Mouse (Mus musculus): ENCODE measurements at regions not wholly inside any gene's neighbourhood (a gene's known extent, or its start where the extent isn't known, plus 50 kb on each side); places are given as distances from the start of the nearest gene placed in this dataset.

DNA sequence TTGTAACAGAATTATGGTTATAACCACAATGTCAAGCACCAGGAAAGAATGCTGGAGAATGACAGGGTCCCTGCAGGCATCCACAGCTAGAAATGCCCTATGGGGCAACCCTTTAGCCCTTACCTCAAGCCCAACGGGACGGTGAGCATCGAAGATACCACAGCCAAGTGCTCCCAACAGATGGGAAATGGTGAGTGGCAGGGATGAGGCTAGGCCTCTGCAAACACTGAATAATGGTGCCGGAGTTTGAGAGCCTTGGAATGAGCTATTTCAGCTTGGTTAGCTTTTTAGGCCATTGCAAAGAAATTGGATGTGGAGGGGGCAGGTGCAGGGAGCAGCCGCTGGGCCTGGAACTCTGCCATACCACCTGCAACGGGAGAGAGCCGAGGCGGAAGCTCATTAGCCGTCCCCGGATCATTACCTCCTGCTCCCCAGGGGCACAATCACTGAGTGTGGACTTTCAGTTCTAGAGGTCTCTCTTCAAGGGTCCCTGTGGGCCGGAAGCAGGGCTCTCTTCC lies 117.9 kb downstream of the Usp31 start:
- TF ChIP-seq POLR2A (IDR thresholded peaks at IDR 0.05; ENCODE audit: extremely low read depth, insufficient read depth, low read length) (no peak), CTCF (IDR thresholded peaks at IDR 0.05; ENCODE audit: extremely low read depth, insufficient read depth, low read length) (no peak)
- no peaks in the 10 kb centered on the region for H3K4me1 ChIP-seq (ENCODE audit: control insufficient read depth, insufficient read depth, low read length)
- H3K27ac ChIP-seq (ENCODE audit: insufficient read depth, low read length): no peak overlapping the region
- H3K4me3 ChIP-seq (ENCODE audit: insufficient read depth, low read length): no peak overlapping the region

- H3K4me3 ChIP-seq (ENCODE audit: insufficient read depth, low read length): no peak overlapping the region
- H3K4me1 ChIP-seq (ENCODE audit: control insufficient read depth, insufficient read depth, low read length): no peaks in the 10 kb centered on the region
- TF ChIP-seq CTCF (IDR thresholded peaks at IDR 0.05; ENCODE audit: extremely low read depth, insufficient read depth, low read length): no peak
- no peak for TF ChIP-seq POLR2A (IDR thresholded peaks at IDR 0.05; ENCODE audit: extremely low read depth, insufficient read depth, low read length)
Observed at GRCm38 (mm10) chr7:121587713-121588112, 119.3 kb downstream of the Usp31 start.

GRCm38 (mm10) chr7:121585721-121586120 lies 121.3 kb downstream of the Usp31 start:
- no peak overlapping the region for H3K27ac ChIP-seq (ENCODE audit: insufficient read depth, low read length)
- TF ChIP-seq POLR2A (IDR thresholded peaks at IDR 0.05; ENCODE audit: extremely low read depth, insufficient read depth, low read length) (no peak), CTCF (IDR thresholded peaks at IDR 0.05; ENCODE audit: extremely low read depth, insufficient read depth, low read length) (no peak)
- no peaks in the 10 kb centered on the region for H3K4me1 ChIP-seq (ENCODE audit: control insufficient read depth, insufficient read depth, low read length)
- H3K4me3 ChIP-seq (ENCODE audit: insufficient read depth, low read length): no peak overlapping the region

More at GRCm38 (mm10) chr7:121587713-121588112, 119.3 kb downstream of the Usp31 start:
- H3K27ac ChIP-seq (ENCODE audit: insufficient read depth, low read length): no peak overlapping the region

- no peak for TF ChIP-seq POLR2A (IDR thresholded peaks at IDR 0.05; ENCODE audit: extremely low read depth, insufficient read depth, low read length)
- TF ChIP-seq CTCF (IDR thresholded peaks at IDR 0.05; ENCODE audit: extremely low read depth, insufficient read depth, low read length): no peak
- Histone ChIP-seq H3K4me3 (ENCODE audit: insufficient read depth, low read length) (no peak overlapping the region), H3K27ac (ENCODE audit: insufficient read depth, low read length) (no peak overlapping the region), H3K4me1 (ENCODE audit: control insufficient read depth, insufficient read depth, low read length) (no peaks in the 10 kb centered on the region)
Observed at GRCm38 (mm10) chr7:121579497-121579896, 127.6 kb downstream of the Usp31 start.

GRCm38 (mm10) chr7:121572681-121573335 lies 134.2 kb downstream of the Usp31 start:
- no peak for TF ChIP-seq CTCF (IDR thresholded peaks at IDR 0.05; ENCODE audit: extremely low read depth, insufficient read depth, low read length)
- TF ChIP-seq POLR2A (IDR thresholded peaks at IDR 0.05; ENCODE audit: extremely low read depth, insufficient read depth, low read length): no peak
- Histone ChIP-seq H3K27ac (ENCODE audit: insufficient read depth, low read length) (no peak overlapping the region), H3K4me3 (ENCODE audit: insufficient read depth, low read length) (no peak overlapping the region), H3K4me1 (ENCODE audit: control insufficient read depth, insufficient read depth, low read length) (no peaks in the 10 kb centered on the region)

DNA sequence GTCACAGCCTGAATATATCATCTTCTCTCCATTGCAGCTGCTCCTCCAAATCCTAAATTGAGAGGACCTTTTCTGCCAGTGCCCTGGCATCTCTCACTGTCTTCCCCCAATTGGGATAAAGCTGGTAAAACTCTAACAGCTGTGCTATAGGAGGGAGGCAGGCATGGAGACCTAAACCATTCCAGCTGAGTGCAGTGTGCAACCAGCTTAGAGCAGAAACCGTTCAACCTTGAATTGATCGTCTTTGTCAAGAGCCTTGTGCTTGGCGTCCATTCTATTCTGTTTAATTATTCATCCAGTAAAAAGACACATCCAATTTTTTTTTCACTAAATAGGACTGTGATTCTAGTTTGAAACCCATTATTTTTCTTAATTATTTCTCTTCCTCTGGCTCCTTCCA lies 135.3 kb downstream of the Usp31 start:
- Histone ChIP-seq H3K27ac (ENCODE audit: insufficient read depth, low read length) (no peak overlapping the region), H3K4me3 (ENCODE audit: insufficient read depth, low read length) (no peak overlapping the region), H3K4me1 (ENCODE audit: control insufficient read depth, insufficient read depth, low read length) (no peaks in the 10 kb centered on the region)
- TF ChIP-seq POLR2A (IDR thresholded peaks at IDR 0.05; ENCODE audit: extremely low read depth, insufficient read depth, low read length): no peak
- TF ChIP-seq CTCF (IDR thresholded peaks at IDR 0.05; ENCODE audit: extremely low read depth, insufficient read depth, low read length): no peak

- no peak for TF ChIP-seq CTCF (IDR thresholded peaks at IDR 0.05; ENCODE audit: extremely low read depth, insufficient read depth, low read length)
- Histone ChIP-seq H3K4me3 (ENCODE audit: insufficient read depth, low read length) (no peak overlapping the region), H3K4me1 (ENCODE audit: control insufficient read depth, insufficient read depth, low read length) (no peaks in the 10 kb centered on the region), H3K27ac (ENCODE audit: insufficient read depth, low read length) (no peak overlapping the region)
Observed at GRCm38 (mm10) chr7:121571292-121571691, 135.8 kb downstream of the Usp31 start.

DNA sequence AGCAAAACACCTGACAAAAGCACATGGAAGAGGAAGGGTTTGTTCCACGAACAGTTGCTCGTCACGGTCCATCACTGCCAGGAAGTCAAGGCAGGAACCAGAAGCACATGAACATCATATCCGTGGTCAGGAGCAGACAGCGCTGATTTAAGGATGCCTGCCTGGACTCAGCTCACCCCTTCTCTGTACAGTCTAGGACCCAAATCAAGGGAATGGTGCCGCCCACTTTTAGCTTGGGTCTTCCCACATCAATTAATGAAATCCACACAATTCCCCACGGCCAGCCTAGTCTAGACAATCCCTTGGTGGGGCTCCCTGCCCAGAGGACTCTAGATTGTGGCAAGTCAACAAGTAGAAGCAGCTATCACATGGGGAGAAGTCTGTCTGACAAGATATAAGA lies 137.8 kb downstream of the Usp31 start:
- Histone ChIP-seq H3K4me3 (ENCODE audit: insufficient read depth, low read length) (no peak overlapping the region), H3K4me1 (ENCODE audit: control insufficient read depth, insufficient read depth, low read length) (no peaks in the 10 kb centered on the region), H3K27ac (ENCODE audit: insufficient read depth, low read length) (no peak overlapping the region)
- TF ChIP-seq CTCF (IDR thresholded peaks at IDR 0.05; ENCODE audit: extremely low read depth, insufficient read depth, low read length) (no peak), POLR2A (IDR thresholded peaks at IDR 0.05; ENCODE audit: extremely low read depth, insufficient read depth, low read length) (no peak)

DNA sequence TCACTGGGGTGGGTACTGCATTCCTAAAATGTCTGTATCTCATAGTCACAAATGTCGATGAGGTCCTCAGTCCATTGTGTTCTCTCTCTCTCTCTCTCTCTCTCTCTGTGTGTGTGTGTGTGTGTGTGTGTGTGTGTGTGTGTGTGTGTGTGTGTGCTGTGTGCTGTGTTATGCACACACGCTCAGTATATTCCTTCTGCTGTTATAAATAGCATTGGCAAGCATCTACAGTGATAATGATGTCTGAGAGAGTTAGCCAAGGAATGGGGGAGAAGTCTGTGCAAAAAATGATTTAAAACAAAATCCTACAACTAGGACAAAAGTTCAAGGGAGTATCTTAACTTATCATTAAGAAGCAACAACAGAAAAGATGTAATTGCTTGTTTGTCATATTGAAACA lies 139.0 kb downstream of the Usp31 start:
- no peaks in the 10 kb centered on the region for H3K4me1 ChIP-seq (ENCODE audit: control insufficient read depth, insufficient read depth, low read length)
- no peak overlapping the region for H3K27ac ChIP-seq (ENCODE audit: insufficient read depth, low read length)
- H3K4me3 ChIP-seq (ENCODE audit: insufficient read depth, low read length): no peak overlapping the region
- TF ChIP-seq POLR2A (IDR thresholded peaks at IDR 0.05; ENCODE audit: extremely low read depth, insufficient read depth, low read length): no peak
- TF ChIP-seq CTCF (IDR thresholded peaks at IDR 0.05; ENCODE audit: extremely low read depth, insufficient read depth, low read length): no peak

DNA sequence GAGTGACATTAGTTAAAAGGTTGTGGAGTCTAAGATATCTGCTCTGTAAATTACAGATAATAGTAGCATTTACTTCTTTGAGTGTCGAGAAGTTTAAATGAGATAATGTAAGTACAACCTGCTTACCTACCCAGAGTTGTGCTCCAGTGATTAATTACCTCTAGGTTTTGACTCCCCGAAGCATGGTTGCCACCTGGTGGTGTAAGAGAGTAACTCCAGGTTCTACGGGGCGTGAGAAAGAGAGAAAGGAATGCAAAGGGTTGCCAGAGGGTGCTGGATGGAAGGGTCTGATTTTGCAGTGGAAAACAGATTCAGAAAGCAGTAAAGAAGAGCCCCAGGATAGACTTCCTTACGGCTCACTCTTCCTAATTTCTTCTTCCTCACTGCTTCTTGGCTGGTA lies 143.5 kb downstream of the Usp31 start:
- H3K27ac ChIP-seq (ENCODE audit: insufficient read depth, low read length): no peak overlapping the region
- H3K4me1 ChIP-seq (ENCODE audit: control insufficient read depth, insufficient read depth, low read length): no peaks in the 10 kb centered on the region
- TF ChIP-seq CTCF (IDR thresholded peaks at IDR 0.05; ENCODE audit: extremely low read depth, insufficient read depth, low read length): peak; percentile 77
- TF ChIP-seq POLR2A (IDR thresholded peaks at IDR 0.05; ENCODE audit: extremely low read depth, insufficient read depth, low read length): no peak
- no peak overlapping the region for H3K4me3 ChIP-seq (ENCODE audit: insufficient read depth, low read length)
